Mouse (Mus musculus) limb, embryonic 10.5 days (tissue): ENCODE results near the gene Pcx. TPM values are rescaled to one million over a fixed set of nuclear protein-coding genes. Genes with fewer than 3 reads are reported as not detected.

Experiments
- DNase-seq: peaks from one replicate; pipeline ENCODE4 v3.0.0-alpha.2; 2017; ENCODE audit warnings: low spot score
- H3K27ac ChIP-seq: fragments of 300-500 bp; sonication (generic); 2 replicates; pipeline ENCODE4 v1.5.1; 2016; ENCODE audit warnings: mild to moderate bottlenecking
- H3K27me3 ChIP-seq: fragments of 300-500 bp; sonication (generic); 2 replicates; pipeline ENCODE4 v1.6.1; 2016; ENCODE audit warnings: low read depth, mild to moderate bottlenecking; ENCODE audit not compliant: poor library complexity, severe bottlenecking
- H3K36me3 ChIP-seq: fragments of 300-500 bp; sonication (generic); 2 replicates; pipeline ENCODE4 v1.6.1; 2016; ENCODE audit warnings: mild to moderate bottlenecking, moderate library complexity
- H3K4me1 ChIP-seq: fragments of 300-500 bp; sonication (generic); 2 replicates; pipeline ENCODE4 v1.6.1; 2016
- H3K4me3 ChIP-seq: fragments of 300-500 bp; sonication (generic); 2 replicates; pipeline ENCODE4 v1.5.1; 2016; ENCODE audit warnings: mild to moderate bottlenecking, moderate library complexity
- H3K9me3 ChIP-seq: fragments of 300-500 bp; sonication (generic); replicated peaks from 2 replicates; pipeline ENCODE4 v1.6.1; 2016; ENCODE audit warnings: mild to moderate bottlenecking
- WGBS: fragments of 180-500 bp; shearing (Covaris S2); methylation state at CpG from one replicate; pipeline ENCODE4 v1.1.7; 2016; 5-methylcytosine and 5-hydroxymethylcytosine counted together
- polyA plus RNA-seq: library from polyadenylated mRNA; unstranded; fragments of >200 nt; fragmentation: Nextera tagmentation; extraction: Ambion mirVana; gene quantifications from 2 replicates; pipeline ENCODE4 v1.2.1, GENCODE M21; 2016

Pcx gene
- polyA plus RNA-seq, 1 experiment from 2014 or later = 18.8 TPM

DNA sequence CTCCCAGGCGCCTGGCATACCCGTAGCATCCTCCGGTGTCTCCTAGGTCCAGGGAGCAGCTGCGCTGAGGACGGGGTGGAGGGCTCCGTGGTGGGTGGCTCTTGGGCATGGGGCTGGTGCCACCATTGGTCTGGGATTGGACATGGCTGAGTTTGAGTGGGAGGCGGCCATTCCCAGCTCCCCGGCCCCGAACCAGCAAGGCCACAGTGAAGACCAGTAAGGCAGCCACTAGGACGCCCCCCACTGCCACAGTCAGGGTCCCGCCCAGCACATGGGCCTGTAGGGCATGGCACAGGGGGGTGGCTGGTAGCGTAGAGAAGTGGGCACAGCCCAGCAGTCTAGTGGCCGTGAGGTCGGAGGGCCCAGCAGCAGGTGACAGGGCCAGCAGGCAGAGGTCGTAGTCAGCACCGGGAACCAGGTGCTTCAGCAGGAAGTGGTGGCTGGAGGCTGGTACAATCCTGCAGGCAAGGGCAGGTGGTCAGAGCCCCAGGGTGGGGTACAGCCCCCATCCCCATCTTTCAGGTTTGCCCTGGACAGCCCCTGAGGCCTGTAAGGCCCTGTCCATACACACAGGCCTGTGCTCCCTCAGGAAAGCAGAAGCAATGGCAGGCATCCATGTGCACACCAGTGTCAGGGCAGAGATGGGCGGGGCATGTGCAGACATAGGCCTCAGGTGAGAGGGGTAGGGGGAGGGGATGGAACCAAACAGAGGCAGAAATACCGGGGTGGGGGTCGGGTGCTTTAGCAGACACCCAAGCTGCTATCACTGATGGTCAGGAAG is 102.1 kb downstream of the Pcx start:
- whole genome bisulfite sequencing = 90% methylated on average over 19 of the region's 19 CpGs
- Histone ChIP-seq H3K36me3 (peaks cover 35% of the 10 kb centered on the region), H3K9me3 (no peaks in the 10 kb centered on the region), H3K4me1 (peaks cover 41% of the 10 kb centered on the region), H3K27me3 (no peaks in the 10 kb centered on the region), H3K27ac (no peak overlapping the region), H3K4me3 (0 out of 2 replicates have a peak overlapping the region, but pooled peaks have one; percentile 93)
- DNase-seq = no peak

DNA sequence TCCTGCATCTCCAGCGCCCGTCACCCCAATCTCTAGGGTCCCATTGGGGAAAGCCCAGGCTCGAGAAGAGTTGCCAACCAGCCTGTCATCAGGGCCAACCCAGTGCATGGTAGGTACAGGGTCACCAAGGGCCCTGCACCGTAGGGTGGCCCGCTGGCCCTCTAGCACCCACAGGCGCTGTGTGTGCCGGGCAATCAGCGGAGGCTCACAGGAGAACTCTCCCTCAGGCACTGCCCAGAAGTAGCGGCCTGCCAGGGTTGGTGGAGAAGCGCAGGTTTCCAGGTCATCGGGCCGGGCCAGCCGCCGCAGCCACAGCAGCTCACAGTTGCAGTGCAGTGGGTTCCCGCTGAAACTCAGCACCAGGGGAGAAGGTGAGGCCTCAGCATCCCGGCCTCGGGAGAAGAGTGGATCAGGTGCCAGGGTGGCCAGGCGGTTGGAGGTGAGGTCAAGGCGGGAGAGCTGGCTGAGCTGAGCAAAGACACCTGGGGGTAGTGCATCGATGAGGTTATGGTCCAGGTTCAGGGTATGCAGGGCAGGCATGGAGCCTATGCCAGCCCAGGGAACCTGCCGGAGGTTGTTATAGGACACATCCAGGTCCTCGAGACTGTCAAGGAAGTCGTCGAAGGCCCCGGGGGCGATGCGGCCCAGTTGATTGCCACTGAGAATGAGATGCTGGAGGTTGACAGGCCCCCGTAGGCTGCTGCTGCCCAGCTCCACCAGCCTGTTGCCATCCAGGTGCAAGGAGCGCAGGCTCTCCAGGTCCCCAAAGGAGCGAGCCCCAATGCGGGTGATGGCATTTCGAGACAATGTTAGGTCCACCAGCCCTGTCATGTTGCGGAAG is 103.4 kb downstream of the Pcx start:
- Histone ChIP-seq H3K27ac (peak overlapping the region; percentile 98), H3K4me3 (peak overlapping the region; percentile 93), H3K27me3 (no peaks in the 10 kb centered on the region), H3K36me3 (peaks cover 35% of the 10 kb centered on the region), H3K9me3 (no peaks in the 10 kb centered on the region), H3K4me1 (peaks cover 47% of the 10 kb centered on the region)
- no peak for DNase-seq
- 91% methylated on average over 33 of the region's 33 CpGs for WGBS

DNA sequence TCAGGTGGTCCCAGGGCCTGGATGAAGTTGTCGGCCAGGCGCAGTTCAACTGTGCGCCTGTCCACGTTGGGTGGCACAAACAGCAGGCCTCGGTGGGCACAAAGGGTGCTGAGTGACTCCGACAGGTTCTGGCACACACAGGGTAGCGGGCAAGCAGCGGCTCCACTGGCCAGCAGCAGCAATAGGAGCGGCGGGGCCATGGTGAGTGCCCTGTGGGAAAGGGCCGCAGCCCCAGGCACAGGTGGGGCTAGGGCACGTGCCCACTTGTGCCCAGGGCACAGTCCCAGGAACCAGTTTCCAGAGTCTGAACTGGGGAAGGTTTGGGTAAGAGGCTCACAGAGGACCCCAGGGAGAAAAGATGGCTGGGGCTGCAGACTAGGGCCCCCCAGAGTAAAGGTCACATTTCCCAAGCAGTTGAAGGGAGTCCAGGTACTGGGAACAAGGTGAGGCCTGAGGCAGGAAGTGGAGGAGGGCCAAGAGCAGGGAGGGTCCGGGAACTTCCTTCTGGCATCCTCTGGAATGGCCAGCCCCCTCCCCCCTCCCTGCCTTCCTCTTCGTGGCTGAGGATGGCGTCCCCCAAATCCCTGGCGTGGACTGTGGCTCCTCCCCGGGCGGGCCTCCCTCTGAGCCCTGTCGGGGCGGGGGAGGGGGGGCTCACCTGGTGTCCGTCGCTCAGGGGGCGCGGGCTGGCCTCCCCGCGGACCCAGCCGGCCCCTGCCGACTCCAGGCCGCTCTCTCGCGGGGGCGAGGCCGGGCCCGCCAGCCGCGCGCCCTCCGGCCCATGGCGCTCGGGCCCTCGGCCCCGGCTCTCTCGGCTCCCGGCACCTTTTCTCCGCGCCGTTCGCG is 104.3 kb downstream of the Pcx start:
- Histone ChIP-seq H3K36me3 (peaks cover 36% of the 10 kb centered on the region), H3K9me3 (no peaks in the 10 kb centered on the region), H3K27ac (peak overlapping the region; percentile 98), H3K4me1 (peaks cover 47% of the 10 kb centered on the region), H3K4me3 (peak overlapping the region; percentile 93), H3K27me3 (no peaks in the 10 kb centered on the region)
- DNase-seq = peak; percentile 68
- 18% methylated on average over 48 of the region's 49 CpGs for WGBS

DNA sequence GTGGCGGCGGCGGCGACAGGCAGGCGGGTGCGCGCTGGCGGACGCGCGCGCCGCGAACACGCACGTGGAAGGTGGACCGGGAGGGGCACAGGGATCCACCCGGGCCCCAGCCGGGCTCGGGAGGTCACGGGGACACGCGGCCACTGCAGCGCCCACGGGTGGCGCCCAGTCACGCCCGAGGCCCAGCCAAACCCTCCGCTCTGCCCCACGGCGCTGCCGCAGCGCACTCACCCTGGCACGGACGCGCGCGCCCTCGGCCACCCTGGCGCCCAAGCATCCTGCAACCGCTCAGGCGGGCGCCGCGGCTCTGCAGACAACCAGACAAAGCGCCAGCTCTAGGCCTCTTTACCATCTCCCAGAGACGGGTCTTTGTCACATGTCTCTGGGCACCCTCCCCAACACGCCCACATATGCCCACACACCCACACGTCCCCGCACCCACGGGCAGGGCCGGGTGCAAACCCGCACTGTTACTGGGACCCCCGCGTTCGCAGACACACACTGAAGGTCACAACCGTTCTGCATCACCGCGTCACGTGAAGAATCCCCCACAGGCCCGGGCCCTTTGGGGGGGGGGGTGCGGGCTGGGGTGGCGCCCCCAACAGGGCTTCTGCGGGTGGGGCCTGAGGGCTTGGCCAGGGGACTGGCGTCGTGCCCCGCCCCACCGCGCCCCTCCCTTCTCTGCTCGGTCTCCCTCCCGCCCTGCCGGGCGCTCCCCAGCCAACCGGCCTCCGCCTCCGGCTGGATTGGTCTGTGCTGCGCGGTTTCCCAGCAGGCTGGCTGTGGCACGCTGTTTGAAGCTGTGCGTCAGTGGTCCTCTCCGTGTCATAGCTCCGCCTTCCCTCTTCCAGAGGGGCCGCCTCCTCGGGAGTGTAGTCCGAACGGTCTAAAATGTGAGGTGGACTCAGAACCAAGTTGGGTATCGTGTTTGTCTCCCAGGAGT is 105.2 kb downstream of the Pcx start, which contains the start of gene Lrfn4:
TSS of gene Lrfn4 (minus strand) at position 517 of the 943 bp plus-strand sequence.
- Histone ChIP-seq H3K4me1 (peaks cover 47% of the 10 kb centered on the region), H3K27ac (peak within 1 kb of the TSS; percentile 98), H3K9me3 (no peaks in the 10 kb centered on the region), H3K27me3 (no peaks in the 10 kb centered on the region), H3K36me3 (peaks cover 44% of the 10 kb centered on the region), H3K4me3 (peak within 1 kb of the TSS; percentile 93)
- WGBS = under 1% methylated on average over 87 of the region's 87 CpGs
- DNase-seq = peak; percentile 93

DNA sequence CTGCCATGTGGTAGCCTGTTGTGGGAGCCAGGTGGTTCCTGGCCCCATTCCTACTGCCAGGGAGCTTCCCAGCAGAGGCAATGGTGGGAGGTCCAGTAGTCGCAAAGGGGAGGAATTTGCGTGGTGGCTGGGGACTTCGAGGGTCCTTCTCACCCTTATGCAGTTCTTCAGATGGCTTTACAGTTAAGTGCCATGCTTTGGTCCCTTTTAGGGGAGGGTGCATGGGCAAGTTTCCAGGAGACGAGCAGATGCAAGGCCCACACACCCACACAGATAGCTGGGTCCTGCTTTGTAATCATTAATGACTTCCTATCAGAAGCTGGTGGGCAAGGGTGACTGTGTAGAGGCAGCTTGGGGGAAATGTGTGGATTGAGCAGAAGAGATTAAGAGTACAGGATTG is 106.3 kb downstream of the Pcx start:
- peaks cover 49% of the 10 kb centered on the region for H3K36me3 ChIP-seq

DNA sequence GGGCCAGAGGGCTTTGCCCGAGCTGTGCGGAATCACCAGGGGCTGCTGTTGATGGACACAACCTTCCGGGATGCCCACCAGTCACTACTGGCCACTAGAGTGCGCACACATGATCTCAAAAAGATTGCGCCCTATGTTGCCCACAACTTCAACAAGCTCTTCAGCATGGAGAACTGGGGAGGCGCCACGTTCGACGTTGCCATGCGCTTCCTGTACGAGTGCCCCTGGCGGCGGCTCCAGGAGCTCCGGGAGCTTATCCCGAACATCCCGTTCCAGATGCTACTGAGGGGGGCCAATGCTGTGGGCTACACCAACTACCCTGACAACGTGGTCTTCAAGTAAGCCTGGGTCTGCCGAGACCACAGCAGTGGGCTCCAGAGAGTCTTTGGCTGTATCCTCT is 107.9 kb downstream of the Pcx start:
- DNase-seq = peak; percentile 51
- no peak overlapping the region for H3K4me3 ChIP-seq
- 31% methylated on average over 18 of the region's 18 CpGs for WGBS
- peaks cover 49% of the 10 kb centered on the region for H3K36me3 ChIP-seq
- H3K27me3 ChIP-seq = no peaks in the 10 kb centered on the region
- H3K27ac ChIP-seq = no peak overlapping the region
- H3K9me3 ChIP-seq = no peaks in the 10 kb centered on the region
- H3K4me1 ChIP-seq = peaks cover 35% of the 10 kb centered on the region

More for the DNA sequence above, 106.3 kb downstream of the Pcx start:
- Histone ChIP-seq H3K4me3 (peak overlapping the region; percentile 93), H3K4me1 (peaks cover 47% of the 10 kb centered on the region), H3K9me3 (no peaks in the 10 kb centered on the region), H3K27me3 (no peaks in the 10 kb centered on the region), H3K27ac (peak overlapping the region; percentile 98)
- no peak for DNase-seq
- WGBS = 31% methylated on average over 4 of the region's 4 CpGs

DNA sequence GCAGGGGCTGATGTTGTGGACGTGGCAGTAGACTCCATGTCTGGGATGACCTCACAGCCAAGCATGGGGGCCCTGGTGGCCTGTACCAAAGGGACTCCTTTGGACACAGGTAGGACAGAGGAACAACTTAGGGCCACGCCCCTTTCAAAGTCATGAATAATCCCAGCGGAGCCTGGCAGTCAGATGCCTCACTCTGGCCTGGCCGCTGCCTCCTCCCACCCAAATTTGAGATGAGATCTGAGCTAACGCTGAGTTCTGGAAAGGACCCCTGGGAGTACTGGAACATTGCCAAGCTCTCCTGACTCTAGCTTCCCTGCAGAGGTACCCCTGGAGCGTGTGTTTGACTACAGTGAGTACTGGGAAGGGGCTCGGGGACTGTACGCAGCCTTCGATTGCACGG is 109.2 kb downstream of the Pcx start:
- Histone ChIP-seq H3K9me3 (no peaks in the 10 kb centered on the region), H3K4me3 (no peak overlapping the region), H3K27ac (no peak overlapping the region), H3K27me3 (no peaks in the 10 kb centered on the region), H3K36me3 (peaks cover 48% of the 10 kb centered on the region), H3K4me1 (peaks cover 29% of the 10 kb centered on the region)
- no peak for DNase-seq
- 92% methylated on average over 10 of the region's 10 CpGs for WGBS

DNA sequence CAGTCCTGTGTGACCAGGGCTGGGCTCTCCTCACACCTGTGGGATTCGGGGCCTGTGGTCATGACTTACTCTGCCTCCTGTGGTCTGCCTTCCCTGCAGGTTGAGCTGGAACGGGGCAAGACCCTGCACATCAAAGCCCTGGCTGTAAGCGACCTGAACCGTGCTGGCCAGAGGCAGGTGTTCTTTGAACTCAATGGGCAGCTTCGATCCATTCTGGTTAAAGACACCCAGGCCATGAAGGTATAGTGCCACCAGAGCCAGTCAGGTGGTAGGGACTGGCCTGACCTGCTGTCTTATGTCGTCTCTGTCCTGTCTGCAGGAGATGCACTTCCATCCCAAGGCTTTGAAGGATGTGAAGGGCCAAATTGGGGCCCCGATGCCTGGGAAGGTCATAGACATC is 110.4 kb downstream of the Pcx start:
- no peak overlapping the region for H3K27ac ChIP-seq
- no peaks in the 10 kb centered on the region for H3K9me3 ChIP-seq
- 88% methylated on average over 7 of the region's 7 CpGs for WGBS
- no peak overlapping the region for H3K4me3 ChIP-seq
- no peaks in the 10 kb centered on the region for H3K27me3 ChIP-seq
- H3K36me3 ChIP-seq = peaks cover 48% of the 10 kb centered on the region
- no peak for DNase-seq
- peaks cover 31% of the 10 kb centered on the region for H3K4me1 ChIP-seq

DNA sequence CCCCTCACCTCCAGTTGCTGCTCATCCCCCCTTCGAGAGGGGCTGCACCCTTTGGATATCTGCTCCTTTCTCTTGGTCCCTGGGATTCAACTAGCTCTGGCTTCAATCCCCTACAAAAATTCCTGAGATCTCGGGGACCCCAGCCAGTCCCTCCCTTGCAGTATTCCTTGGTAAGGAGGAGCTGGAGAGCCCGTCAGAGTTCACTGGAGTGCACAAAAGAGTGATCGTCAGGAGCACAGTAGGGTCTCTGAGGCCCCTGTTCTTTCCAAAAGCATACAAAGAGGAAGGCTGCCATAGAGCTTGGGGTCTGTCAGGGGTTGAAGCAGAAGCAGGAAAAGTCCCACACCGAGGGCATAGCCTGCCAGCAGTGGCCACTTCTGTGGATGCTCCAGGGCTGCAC is 112.5 kb downstream of the Pcx start:
- Histone ChIP-seq H3K27ac (no peak overlapping the region), H3K4me1 (peaks cover 35% of the 10 kb centered on the region), H3K4me3 (no peak overlapping the region), H3K36me3 (peaks cover 48% of the 10 kb centered on the region), H3K27me3 (no peaks in the 10 kb centered on the region), H3K9me3 (no peaks in the 10 kb centered on the region)
- no peak for DNase-seq
- 95% methylated on average over 5 of the region's 5 CpGs for WGBS

DNA sequence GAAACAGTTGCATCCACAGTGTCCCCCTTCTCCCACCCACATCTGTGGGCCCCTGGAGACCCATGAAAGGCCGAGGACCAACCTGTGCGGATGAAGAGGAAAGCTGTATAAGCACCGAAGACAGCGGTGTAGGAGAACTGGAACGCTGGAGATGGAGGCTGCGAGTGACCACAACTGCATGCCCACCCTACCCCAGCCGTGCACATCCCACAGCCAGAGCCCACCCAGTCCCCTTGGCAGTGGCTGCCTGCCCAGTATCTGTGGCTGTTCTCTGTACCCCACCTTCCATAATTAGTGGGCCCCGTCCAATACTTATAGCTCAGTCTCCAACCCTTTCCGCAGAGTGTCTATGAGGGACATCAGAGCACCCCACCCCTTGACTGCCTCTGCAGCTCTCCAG is 113.1 kb downstream of the Pcx start:
- Histone ChIP-seq H3K4me1 (peaks cover 35% of the 10 kb centered on the region), H3K36me3 (peaks cover 48% of the 10 kb centered on the region), H3K27me3 (no peaks in the 10 kb centered on the region), H3K9me3 (no peaks in the 10 kb centered on the region), H3K27ac (no peak overlapping the region), H3K4me3 (0 out of 2 replicates have a peak overlapping the region, but pooled peaks have one; percentile 11)
- DNase-seq = no peak
- over 99% methylated on average over 9 of the region's 9 CpGs for WGBS

DNA sequence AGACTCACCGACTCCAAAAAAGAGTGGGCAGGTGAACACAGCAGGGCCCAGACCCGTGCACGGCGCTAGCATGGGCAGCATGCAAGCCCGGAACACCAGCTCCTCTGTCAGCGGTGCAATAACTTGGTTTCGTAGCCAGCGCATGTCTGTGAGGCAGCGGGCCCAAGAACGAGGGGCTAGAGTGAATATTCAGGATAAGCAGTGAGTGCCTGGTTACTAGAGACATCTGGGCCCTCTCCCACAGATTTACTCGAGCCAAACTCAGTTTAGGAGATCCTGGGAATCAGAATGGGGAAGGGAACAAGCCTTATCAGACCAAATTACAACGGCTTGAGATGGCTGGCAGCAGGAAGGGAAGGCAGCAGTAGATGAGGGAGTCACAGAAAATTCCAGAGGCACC is 113.7 kb downstream of the Pcx start:
- Histone ChIP-seq H3K27ac (no peak overlapping the region), H3K36me3 (peaks cover 48% of the 10 kb centered on the region), H3K4me1 (peaks cover 33% of the 10 kb centered on the region), H3K9me3 (no peaks in the 10 kb centered on the region), H3K4me3 (peak overlapping the region; percentile 82; the same call in 1 of the 2 replicates), H3K27me3 (no peaks in the 10 kb centered on the region)
- DNase-seq = no peak
- 95% methylated on average over 12 of the region's 12 CpGs for WGBS
